Mouse (Mus musculus) yolk sac, embryonic 10.5 days (tissue): ENCODE results near the gene Sdk1.

Experiments used
- DNase-seq: peaks from one replicate; pipeline ENCODE4 v3.0.0-alpha.2; 2017; ENCODE audit warnings: low spot score

The Sdk1 gene

GRCm38 (mm10) chr5:142258716-142259115 is 1017.4 kb downstream of the Sdk1 start:
- no peak for DNase-seq

DNA sequence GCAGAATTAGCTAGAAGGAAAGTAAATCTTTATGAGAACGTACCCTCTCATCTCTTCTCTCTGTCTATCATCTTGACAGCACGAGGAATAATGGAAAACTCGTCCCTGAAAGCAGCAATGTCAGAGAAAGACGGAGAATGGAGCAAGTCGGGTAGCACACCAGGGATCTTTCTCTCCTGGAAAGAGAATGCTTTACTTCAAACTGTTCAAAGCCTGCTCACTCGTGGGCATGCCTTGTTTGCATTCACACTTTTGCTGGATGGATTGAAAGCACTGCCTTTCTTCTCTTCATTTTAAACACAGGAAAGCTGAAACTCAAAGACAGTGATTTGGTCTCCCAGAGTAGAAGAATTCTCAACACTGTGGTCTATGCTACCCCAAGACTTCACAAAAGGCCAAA is 1020.8 kb downstream of the Sdk1 start:
- no peak for DNase-seq
